Mouse (Mus musculus) forebrain, embryonic 14.5 days (tissue): Measurements from ENCODE around the gene 1110051M20Rik. TPM values are rescaled to one million over a fixed set of nuclear protein-coding genes. Genes with fewer than 3 reads are reported as not detected.

Experiments used
- ATAC-seq: fragments of 200-750 bp; cut with Nextera tagmentation; 2 replicates; pipeline ENCODE4 v1.8.0; 2017; ENCODE audit warnings: mild to moderate bottlenecking, moderate library complexity
- DNase-seq: peaks from one replicate; pipeline ENCODE4 v3.0.0-alpha.2; 2015; ENCODE audit warnings: low spot score
- H3K27ac ChIP-seq: fragments of 300-500 bp; sonication (generic); 2 replicates; pipeline ENCODE4 v1.5.1; 2014; ENCODE audit warnings: low read depth, mild to moderate bottlenecking, control low read depth, low read length, moderate library complexity
- H3K27me3 ChIP-seq: fragments of 300-500 bp; sonication (generic); replicated peaks from 2 replicates; pipeline ENCODE4 v1.6.1; 2014; ENCODE audit warnings: low read length, control low read depth, mixed read lengths; ENCODE audit not compliant: control insufficient read depth, insufficient read depth
- H3K36me3 ChIP-seq: fragments of 300-500 bp; sonication (generic); 2 replicates; pipeline ENCODE4 v1.6.1; 2014; ENCODE audit warnings: low read length, control low read depth; ENCODE audit not compliant: control insufficient read depth, insufficient read depth
- H3K4me1 ChIP-seq: fragments of 300-500 bp; sonication (generic); 2 replicates; pipeline ENCODE4 v1.6.1; 2014; ENCODE audit warnings: antibody characterized with exemption, low read length, control low read depth; ENCODE audit not compliant: control insufficient read depth, insufficient read depth
- H3K4me2 ChIP-seq: fragments of 300-500 bp; sonication (generic); 2 replicates; pipeline ENCODE4 v1.6.1; 2014; ENCODE audit warnings: mild to moderate bottlenecking, control low read depth, low read length
- H3K4me3 ChIP-seq: fragments of 300-500 bp; sonication (generic); 2 replicates; pipeline ENCODE4 v1.5.1; 2014; ENCODE audit warnings: low read depth, low read length, control low read depth
- H3K9ac ChIP-seq: fragments of 300-500 bp; sonication (generic); 2 replicates; pipeline ENCODE4 v1.6.1; 2014; ENCODE audit warnings: mild to moderate bottlenecking, low read length, control low read depth, moderate library complexity
- H3K9me3 ChIP-seq: fragments of 300-500 bp; sonication (generic); replicated peaks from 2 replicates; pipeline ENCODE4 v1.6.1; 2016; ENCODE audit warnings: low read length, control low read depth, mixed read lengths; ENCODE audit not compliant: control insufficient read depth
- WGBS: fragments of 180-500 bp; shearing (Covaris S2); extraction: QIAGEN DNeasy Blood & Tissue Kit; methylation state at CpG from one replicate; pipeline ENCODE4 v1.1.7; 2014; 5-methylcytosine and 5-hydroxymethylcytosine counted together
- polyA plus RNA-seq: library from polyadenylated mRNA; unstranded; fragments of >200 nt; fragmentation: Nextera tagmentation; extraction: Ambion mirVana; gene quantifications from 2 replicates; pipeline ENCODE4 v1.2.1, GENCODE M21; 2014

Gene 1110051M20Rik
- polyA plus RNA-seq, 1 experiment from 2014 or later: 170 TPM

GRCm38 (mm10) chr2:91320559-91321529 lies 123.7 kb downstream of the 1110051M20Rik start:
- DNase-seq: no peak
- Histone ChIP-seq H3K36me3 (no peaks in the 10 kb centered on the region), H3K4me3 (no peak overlapping the region), H3K9me3 (no peaks in the 10 kb centered on the region), H3K9ac (no peak overlapping the region), H3K4me1 (peaks cover 10% of the 10 kb centered on the region), H3K27me3 (no peaks in the 10 kb centered on the region), H3K4me2 (no peak overlapping the region), H3K27ac (no peak overlapping the region)
- no peak for ATAC-seq
- WGBS: 88% methylated on average over 10 of the region's 10 CpGs

GRCm38 (mm10) chr2:91314184-91314583 lies 130.3 kb downstream of the 1110051M20Rik start:
- Histone ChIP-seq H3K4me2 (no peak overlapping the region), H3K36me3 (no peaks in the 10 kb centered on the region), H3K4me3 (no peak overlapping the region), H3K27ac (no peak overlapping the region), H3K27me3 (no peaks in the 10 kb centered on the region), H3K9ac (no peak overlapping the region), H3K9me3 (no peaks in the 10 kb centered on the region), H3K4me1 (no peaks in the 10 kb centered on the region)
- 90% methylated on average over 7 of the region's 7 CpGs for WGBS
- no peak for ATAC-seq
- no peak for DNase-seq

- H3K27me3 ChIP-seq: no peaks in the 10 kb centered on the region
- no peak overlapping the region; the same call in 1 of the 2 replicates for H3K27ac ChIP-seq
- no peak for ATAC-seq
These were observed 131.8 kb downstream of the 1110051M20Rik start for GRCm38 (mm10) chr2:91312578-91313311.

GRCm38 (mm10) chr2:91309546-91309945 lies 135.0 kb downstream of the 1110051M20Rik start:
- H3K27me3 ChIP-seq: no peaks in the 10 kb centered on the region
- H3K4me3 ChIP-seq: no peak overlapping the region
- H3K9ac ChIP-seq: no peak overlapping the region
- no peaks in the 10 kb centered on the region for H3K36me3 ChIP-seq
- H3K4me2 ChIP-seq: no peak overlapping the region
- H3K27ac ChIP-seq: no peak overlapping the region
- no peaks in the 10 kb centered on the region for H3K9me3 ChIP-seq
- no peak for DNase-seq
- ATAC-seq: no peak
- 71% methylated on average over 3 of the region's 3 CpGs for WGBS
- H3K4me1 ChIP-seq: no peaks in the 10 kb centered on the region

More at GRCm38 (mm10) chr2:91312578-91313311, 131.8 kb downstream of the 1110051M20Rik start:
- Histone ChIP-seq H3K4me2 (no peak overlapping the region), H3K9me3 (no peaks in the 10 kb centered on the region), H3K4me3 (no peak overlapping the region), H3K36me3 (no peaks in the 10 kb centered on the region), H3K9ac (no peak overlapping the region), H3K4me1 (no peaks in the 10 kb centered on the region)
- peak; percentile 12 for DNase-seq
- 60% methylated on average over 10 of the region's 10 CpGs for WGBS

GRCm38 (mm10) chr2:91308680-91309079 lies 135.8 kb downstream of the 1110051M20Rik start:
- H3K4me1 ChIP-seq: no peaks in the 10 kb centered on the region
- no peak for DNase-seq
- ATAC-seq: no peak
- no peak overlapping the region for H3K4me2 ChIP-seq
- WGBS: 49% methylated on average over 5 of the region's 5 CpGs
- H3K36me3 ChIP-seq: no peaks in the 10 kb centered on the region
- no peak overlapping the region for H3K4me3 ChIP-seq
- no peaks in the 10 kb centered on the region for H3K27me3 ChIP-seq
- H3K27ac ChIP-seq: no peak overlapping the region
- H3K9me3 ChIP-seq: no peaks in the 10 kb centered on the region
- no peak overlapping the region for H3K9ac ChIP-seq

- Histone ChIP-seq H3K4me2 (no peak overlapping the region), H3K27me3 (no peaks in the 10 kb centered on the region), H3K4me1 (no peaks in the 10 kb centered on the region), H3K27ac (no peak overlapping the region), H3K4me3 (no peak overlapping the region), H3K9me3 (no peaks in the 10 kb centered on the region), H3K36me3 (no peaks in the 10 kb centered on the region), H3K9ac (no peak overlapping the region)
- ATAC-seq (no peak), DNase-seq (no peak)
These were observed 137.9 kb downstream of the 1110051M20Rik start for GRCm38 (mm10) chr2:91306589-91306988.

GRCm38 (mm10) chr2:91305926-91306325 lies 138.6 kb downstream of the 1110051M20Rik start:
- H3K36me3 ChIP-seq: no peaks in the 10 kb centered on the region
- no peak overlapping the region for H3K9ac ChIP-seq
- H3K4me2 ChIP-seq: no peak overlapping the region
- ATAC-seq (no peak), DNase-seq (no peak)
- H3K27ac ChIP-seq: no peak overlapping the region
- no peaks in the 10 kb centered on the region for H3K4me1 ChIP-seq
- no peak overlapping the region for H3K4me3 ChIP-seq
- no peaks in the 10 kb centered on the region for H3K9me3 ChIP-seq
- 96% methylated on average over 9 of the region's 9 CpGs for WGBS
- no peaks in the 10 kb centered on the region for H3K27me3 ChIP-seq

- DNase-seq (no peak), ATAC-seq (no peak)
- Histone ChIP-seq H3K4me3 (no peak overlapping the region), H3K27me3 (no peaks in the 10 kb centered on the region), H3K9ac (no peak overlapping the region), H3K9me3 (no peaks in the 10 kb centered on the region), H3K4me2 (no peak overlapping the region), H3K4me1 (no peaks in the 10 kb centered on the region), H3K27ac (no peak overlapping the region), H3K36me3 (no peaks in the 10 kb centered on the region)
- WGBS: 85% methylated on average over 3 of the region's 3 CpGs
These were observed 141.7 kb downstream of the 1110051M20Rik start for GRCm38 (mm10) chr2:91302845-91303244.

- H3K36me3 ChIP-seq: no peaks in the 10 kb centered on the region
- H3K9ac ChIP-seq: no peak overlapping the region
- H3K27ac ChIP-seq: no peak overlapping the region
- no peaks in the 10 kb centered on the region for H3K27me3 ChIP-seq
- 88% methylated on average over 2 of the region's 2 CpGs for WGBS
- DNase-seq (no peak), ATAC-seq (no peak)
- H3K4me2 ChIP-seq: no peak overlapping the region
- no peak overlapping the region for H3K4me3 ChIP-seq
- H3K4me1 ChIP-seq: no peaks in the 10 kb centered on the region
- no peaks in the 10 kb centered on the region for H3K9me3 ChIP-seq
These were observed 142.7 kb downstream of the 1110051M20Rik start for GRCm38 (mm10) chr2:91301836-91302235.
